Mouse (Mus musculus) megakaryocyte, adult 5-6 weeks (primary cell): ENCODE measurements around the gene Rnf212b. TPM values are rescaled to one million over a fixed set of nuclear protein-coding genes. Genes with fewer than 3 reads are reported as not detected.

Source experiments
- total RNA-seq, 2 experiments: library from RNA; stranded (forward) in 1 of 2; stranded (reverse) in 1 of 2; fragments of 153-499, 151-499 nt in 1 of 2; fragments of 221-1000, 200-1000 nt in 1 of 2; gene quantifications; 2 replicates each; pipeline versions ENCODE4 v1.2.3 to v1.2.4; 2015 to 2017

Gene Rnf212b
- total RNA-seq, 2 experiments from 2014 or later = not detected

Other genes starting within 250 kb of the Rnf212b start
- gene Ajuba, start 236.6 kb upstream of the Rnf212b start, total RNA-seq (2015) = 0.11 and 0.54 TPM in 2 replicates
- gene Ajuba, start 236.6 kb upstream of the Rnf212b start, total RNA-seq (2017) = 0.57 and 0.73 TPM in 2 replicates
- gene 4931414P19Rik, start 208.1 kb upstream of the Rnf212b start, total RNA-seq (2015) = 4.3 and 4.8 TPM in 2 replicates
- gene 4931414P19Rik, start 208.1 kb upstream of the Rnf212b start, total RNA-seq (2017) = 4.1 and 4.9 TPM in 2 replicates
- gene Psmb5, start 196.1 kb upstream of the Rnf212b start, total RNA-seq (2015) = 133 and 145 TPM in 2 replicates
- gene Psmb5, start 196.1 kb upstream of the Rnf212b start, total RNA-seq (2017) = 41.4 and 51.1 TPM in 2 replicates
- gene Psmb11, start 192.7 kb upstream of the Rnf212b start, total RNA-seq (2015) = not detected in 2 replicates
- gene Psmb11, start 192.7 kb upstream of the Rnf212b start, total RNA-seq (2017) = not detected in 2 replicates
- gene Gm17606, start 173.2 kb upstream of the Rnf212b start, total RNA-seq (2015) = not detected in 2 replicates
- gene Gm17606, start 173.2 kb upstream of the Rnf212b start, total RNA-seq (2017) = not detected in 2 replicates
- 0.27 and 0.78 TPM in 2 replicates for gene Cdh24, start 172.8 kb upstream of the Rnf212b start, total RNA-seq (2015)
- gene Cdh24, start 172.8 kb upstream of the Rnf212b start, total RNA-seq (2017) = 0.51 and 0.57 TPM in 2 replicates
- 57.9 and 59.1 TPM in 2 replicates for gene 1700123O20Rik, start 127.9 kb upstream of the Rnf212b start, total RNA-seq (2015)
- 34.3 and 34.8 TPM in 2 replicates for gene 1700123O20Rik, start 127.9 kb upstream of the Rnf212b start, total RNA-seq (2017)
- gene Acin1, start 127.2 kb upstream of the Rnf212b start, total RNA-seq (2015) = 99.7 and 131 TPM in 2 replicates
- gene Acin1, start 127.2 kb upstream of the Rnf212b start, total RNA-seq (2017) = 173 and 223 TPM in 2 replicates
- 0.25 and 0.46 TPM in 2 replicates for gene Gm29776, start 115.3 kb upstream of the Rnf212b start, total RNA-seq (2015)
- not detected in 2 replicates for gene Gm29776, start 115.3 kb upstream of the Rnf212b start, total RNA-seq (2017)
- 24.4 and 26.0 TPM in 2 replicates for gene Cebpe, start 102.0 kb upstream of the Rnf212b start, total RNA-seq (2015)
- gene Cebpe, start 102.0 kb upstream of the Rnf212b start, total RNA-seq (2017) = 41.9 and 52.8 TPM in 2 replicates
- 9.1 and 14.3 TPM in 2 replicates for gene Slc7a8, start 32.2 kb upstream of the Rnf212b start, total RNA-seq (2015)
- 1.3 and 2.8 TPM in 2 replicates for gene Slc7a8, start 32.2 kb upstream of the Rnf212b start, total RNA-seq (2017)
- 6.3 and 6.8 TPM in 2 replicates for gene Homez, start 56.8 kb downstream of the Rnf212b start, total RNA-seq (2015)
- 4.6 and 13.3 TPM in 2 replicates for gene Homez, start 56.8 kb downstream of the Rnf212b start, total RNA-seq (2017)
- 9.8 and 11.9 TPM in 2 replicates for gene Ppp1r3e, start 63.4 kb downstream of the Rnf212b start, total RNA-seq (2015)
- gene Ppp1r3e, start 63.4 kb downstream of the Rnf212b start, total RNA-seq (2017) = 0.22 and 1.8 TPM in 2 replicates
- gene Bcl2l2, start 69.2 kb downstream of the Rnf212b start, total RNA-seq (2015) = 2.1 and 3.0 TPM in 2 replicates
- 4.4 and 6.2 TPM in 2 replicates for gene Bcl2l2, start 69.2 kb downstream of the Rnf212b start, total RNA-seq (2017)
- gene Gm20521, start 69.3 kb downstream of the Rnf212b start, total RNA-seq (2015) = not detected in 2 replicates
- gene Gm20521, start 69.3 kb downstream of the Rnf212b start, total RNA-seq (2017) = not detected in 2 replicates
- 48.9 and 67.2 TPM in 2 replicates for gene Pabpn1, start 78.4 kb downstream of the Rnf212b start, total RNA-seq (2015)
- 153 and 165 TPM in 2 replicates for gene Pabpn1, start 78.4 kb downstream of the Rnf212b start, total RNA-seq (2017)
- 0.11 and 0.56 TPM in 2 replicates for gene Slc22a17, start 99.0 kb downstream of the Rnf212b start, total RNA-seq (2015)
- 0.73 TPM in 1 of 2 replicates, not detected in the other for gene Slc22a17, start 99.0 kb downstream of the Rnf212b start, total RNA-seq (2017)
- gene Efs, start 112.0 kb downstream of the Rnf212b start, total RNA-seq (2015) = not detected in 2 replicates
- gene Efs, start 112.0 kb downstream of the Rnf212b start, total RNA-seq (2017) = not detected in 2 replicates
- not detected in 2 replicates for gene Il25, start 118.6 kb downstream of the Rnf212b start, total RNA-seq (2015)
- not detected in 2 replicates for gene Il25, start 118.6 kb downstream of the Rnf212b start, total RNA-seq (2017)
- gene Cmtm5, start 122.1 kb downstream of the Rnf212b start, total RNA-seq (2015) = not detected in 2 replicates
- not detected in 2 replicates for gene Cmtm5, start 122.1 kb downstream of the Rnf212b start, total RNA-seq (2017)
- gene Myh6, start 152.8 kb downstream of the Rnf212b start, total RNA-seq (2015) = not detected in 2 replicates
- gene Myh6, start 152.8 kb downstream of the Rnf212b start, total RNA-seq (2017) = not detected in 2 replicates
- gene Gm17428, start 162.8 kb downstream of the Rnf212b start, total RNA-seq (2015) = not detected in 2 replicates
- gene Gm17428, start 162.8 kb downstream of the Rnf212b start, total RNA-seq (2017) = not detected in 2 replicates
- gene Myh7, start 180.5 kb downstream of the Rnf212b start, total RNA-seq (2015) = not detected in 2 replicates
- gene Myh7, start 180.5 kb downstream of the Rnf212b start, total RNA-seq (2017) = not detected in 2 replicates
- 56.1 and 56.9 TPM in 2 replicates for gene Ngdn, start 201.3 kb downstream of the Rnf212b start, total RNA-seq (2015)
- 32.9 and 52.7 TPM in 2 replicates for gene Ngdn, start 201.3 kb downstream of the Rnf212b start, total RNA-seq (2017)